16 mouse cellular contexts compared by ENCODE assay signal in genomic region chr4:117473985-117474354, GRCm38 (mm10). TPM values are rescaled to one million over a fixed set of nuclear protein-coding genes. Genes with fewer than 3 reads are reported as not detected.
DNase-seq lines count a peak whose midpoint lies in the region; ATAC-seq and TF ChIP-seq lines count a peak whose summit lies in the region.
"Had no signal": no experiment of that assay in that cellular context is flagged by ENCODE, and none has a peak within 500 bp of the region (broad histone marks: within the 10 kb centered on the region; RNA-seq: fewer than 3 reads in every experiment).

No protein-coding gene starts in this region.

- no peak overlapping the region for H3K9ac ChIP-seq in stomach, embryonic 15.5 days
- no peak overlapping the region for H3K9ac ChIP-seq in stomach, postnatal 0 days (ENCODE audit: low read length)
- peak overlapping the region; percentile 68; the same call in 1 of the 2 replicates for H3K9ac ChIP-seq in liver, embryonic 12.5 days
- H3K9ac ChIP-seq in hindbrain, embryonic 13.5 days: no peak overlapping the region
- no peak overlapping the region for H3K9ac ChIP-seq in midbrain, embryonic 15.5 days
- H3K9ac ChIP-seq: embryonic facial prominence, embryonic 13.5 days; forebrain, embryonic 13.5 days; neural tube, embryonic 13.5 days had no signal

- DNase-seq in stomach, postnatal 0 days (ENCODE audit: low spot score): no peak
- peak; percentile 66 for DNase-seq in c-Kit-negative CD71-positive TER-119-positive erythroid progenitor cells, embryonic 14.5 days (ENCODE audit: low read depth, low spot score)
- peak; percentile 48 to 82 for DNase-seq in spleen, postnatal 10 days (ENCODE audit: low spot score in 2 of 2)
- no peak for DNase-seq in testis, postnatal 14 days (ENCODE audit: low spot score)
- DNase-seq: adrenal gland, postnatal 14 days; kidney, postnatal 14 days had no signal

- no peak for TF ChIP-seq CTCF in stomach, postnatal 0 days (IDR thresholded peaks at IDR 0.05; ENCODE audit: low read depth)

- H3K4me2 ChIP-seq in stomach, embryonic 15.5 days: no peak overlapping the region
- H3K4me2 ChIP-seq in stomach, postnatal 0 days (replicated peaks; ENCODE audit: low read depth): no peak overlapping the region
- H3K4me2 ChIP-seq in liver, embryonic 12.5 days: peak overlapping the region; percentile 74
- no peak overlapping the region for H3K4me2 ChIP-seq in hindbrain, embryonic 13.5 days
- H3K4me2 ChIP-seq in midbrain, embryonic 15.5 days: no peak overlapping the region
- H3K4me2 ChIP-seq: embryonic facial prominence, embryonic 13.5 days; forebrain, embryonic 13.5 days; neural tube, embryonic 13.5 days had no signal

- no peak overlapping the region for H3K27ac ChIP-seq in stomach, embryonic 15.5 days
- no peak overlapping the region for H3K27ac ChIP-seq in stomach, postnatal 0 days (replicated peaks)
- peak overlapping the region; percentile 93 for H3K27ac ChIP-seq in liver, embryonic 12.5 days
- no peak overlapping the region for H3K27ac ChIP-seq in hindbrain, embryonic 13.5 days
- H3K27ac ChIP-seq in midbrain, embryonic 15.5 days: no peak overlapping the region
- H3K27ac ChIP-seq: embryonic facial prominence, embryonic 13.5 days; forebrain, embryonic 13.5 days; heart, embryonic 10.5 days; hindbrain, embryonic 10.5 days; neural tube, embryonic 13.5 days had no signal

- ATAC-seq in stomach, embryonic 15.5 days (ENCODE audit: insufficient read depth, low FRiP score, low read depth): peak; percentile 75; the same call in 1 of the 2 replicates
- no peak for ATAC-seq in stomach, postnatal 0 days (ENCODE audit: low FRiP score, low TSS enrichment)
- ATAC-seq in liver, embryonic 12.5 days: peak; percentile 78
- no peak for ATAC-seq in hindbrain, embryonic 13.5 days (ENCODE audit: low FRiP score)
- ATAC-seq in midbrain, embryonic 15.5 days (replicated peaks): no peak
- ATAC-seq: forebrain, embryonic 13.5 days; intestine, embryonic 16.5 days had no signal

- no peak for TF ChIP-seq EP300 in stomach, postnatal 0 days (optimal IDR thresholded peaks at IDR 0.05)

- 0 out of 2 replicates have a peak, but pooled peaks cover 6% of the 10 kb centered on the region for H3K27me3 ChIP-seq in stomach, embryonic 15.5 days (replicated peaks)
- no peaks in the 10 kb centered on the region for H3K27me3 ChIP-seq in stomach, postnatal 0 days (ENCODE audit: control insufficient read depth, insufficient read depth, low read length)
- no peaks in the 10 kb centered on the region; the same call in 1 of the 2 replicates for H3K27me3 ChIP-seq in liver, embryonic 12.5 days (replicated peaks)
- H3K27me3 ChIP-seq in hindbrain, embryonic 13.5 days: peaks cover 78% of the 10 kb centered on the region
- peaks cover 16% of the 10 kb centered on the region; the same call in 1 of the 2 replicates for H3K27me3 ChIP-seq in midbrain, embryonic 15.5 days (replicated peaks)

- H3K4me3 ChIP-seq in stomach, embryonic 15.5 days (replicated peaks): no peak overlapping the region
- H3K4me3 ChIP-seq in stomach, postnatal 0 days (ENCODE audit: low read depth, low read length): no peak overlapping the region
- H3K4me3 ChIP-seq in liver, embryonic 12.5 days: peak overlapping the region; percentile 62
- H3K4me3 ChIP-seq in hindbrain, embryonic 13.5 days: no peak overlapping the region
- H3K4me3 ChIP-seq in midbrain, embryonic 15.5 days: no peak overlapping the region
- H3K4me3 ChIP-seq: embryonic facial prominence, embryonic 13.5 days; forebrain, embryonic 13.5 days; heart, embryonic 10.5 days; hindbrain, embryonic 10.5 days; neural tube, embryonic 13.5 days had no signal

- no peaks in the 10 kb centered on the region for H3K36me3 ChIP-seq in stomach, embryonic 15.5 days
- H3K36me3 ChIP-seq in stomach, postnatal 0 days (ENCODE audit: control insufficient read depth, insufficient read depth, low read length): no peaks in the 10 kb centered on the region
- H3K36me3 ChIP-seq in liver, embryonic 12.5 days: no peaks in the 10 kb centered on the region
- no peaks in the 10 kb centered on the region for H3K36me3 ChIP-seq in hindbrain, embryonic 13.5 days
- no peaks in the 10 kb centered on the region for H3K36me3 ChIP-seq in midbrain, embryonic 15.5 days (replicated peaks)
- H3K36me3 ChIP-seq: embryonic facial prominence, embryonic 13.5 days; heart, embryonic 10.5 days; neural tube, embryonic 13.5 days had no signal

- peaks cover 9% of the 10 kb centered on the region; the same call in 1 of the 2 replicates for H3K4me1 ChIP-seq in stomach, embryonic 15.5 days
- no peaks in the 10 kb centered on the region for H3K4me1 ChIP-seq in stomach, postnatal 0 days (replicated peaks; ENCODE audit: control insufficient read depth, insufficient read depth)
- H3K4me1 ChIP-seq in liver, embryonic 12.5 days: peaks cover 80% of the 10 kb centered on the region
- H3K4me1 ChIP-seq in hindbrain, embryonic 13.5 days (replicated peaks): peaks cover 16% of the 10 kb centered on the region
- peaks cover 3% of the 10 kb centered on the region; the same call in 1 of the 2 replicates for H3K4me1 ChIP-seq in midbrain, embryonic 15.5 days

- H3K9me3 ChIP-seq in stomach, embryonic 15.5 days: no peaks in the 10 kb centered on the region
- no peaks in the 10 kb centered on the region for H3K9me3 ChIP-seq in stomach, postnatal 0 days (ENCODE audit: control insufficient read depth, low read length)
- no peaks in the 10 kb centered on the region for H3K9me3 ChIP-seq in liver, embryonic 12.5 days (replicated peaks)
- no peaks in the 10 kb centered on the region for H3K9me3 ChIP-seq in hindbrain, embryonic 13.5 days
- no peaks in the 10 kb centered on the region for H3K9me3 ChIP-seq in midbrain, embryonic 15.5 days
- H3K9me3 ChIP-seq: embryonic facial prominence, embryonic 13.5 days; forebrain, embryonic 13.5 days; heart, embryonic 10.5 days; hindbrain, embryonic 10.5 days; neural tube, embryonic 13.5 days had no signal

RNA-seq across cellular contexts. Expression of gene Rnf220, which starts 22.9 kb away (rescaled TPM):
- 65.2 and 66.2 TPM in 2 replicates for polyA plus RNA-seq in stomach, embryonic 15.5 days (2015; fragmentation: Nextera tagmentation; extraction: Ambion mirVana)
- polyA plus RNA-seq in stomach, postnatal 0 days (2015; fragmentation: Nextera tagmentation; extraction: Ambion mirVana): 32.9 and 33.0 TPM in 2 replicates
- 55.5 and 55.9 TPM in 2 replicates for polyA plus RNA-seq in liver, embryonic 12.5 days (2016; fragmentation: Nextera tagmentation; extraction: Ambion mirVana)
- 102 and 106 TPM in 2 replicates for polyA plus RNA-seq in hindbrain, embryonic 13.5 days (2015; fragmentation: Nextera tagmentation; extraction: Ambion mirVana)
- polyA plus RNA-seq in midbrain, embryonic 15.5 days (2015; fragmentation: Nextera tagmentation; extraction: Ambion mirVana): 136 and 140 TPM in 2 replicates

Comparison
In these comparisons a context has a peak if more than half of its experiments do, and no peak if none do; other contexts are left out.
1. ATAC-seq: peak in stomach, embryonic 15.5 days (single experiment) and liver, embryonic 12.5 days (single experiment); none in stomach, postnatal 0 days (single experiment), hindbrain, embryonic 13.5 days (single experiment) and midbrain, embryonic 15.5 days (single experiment).
2. DNase-seq: peak in c-Kit-negative CD71-positive TER-119-positive erythroid progenitor cells, embryonic 14.5 days (single experiment) and spleen, postnatal 10 days (2 of 2); none in stomach, postnatal 0 days (single experiment) and testis, postnatal 14 days (single experiment).